Mouse (Mus musculus): ENCODE measurements at regions not wholly inside any gene's neighbourhood (a gene's known extent, or its start where the extent isn't known, plus 50 kb on each side); places are given as distances from the start of the nearest gene placed in this dataset.
A peak's percentile ranks its signal among the peaks of the same experiment; 100 is the strongest.

GRCm38 (mm10) chr2:10825278-10826133 lies 346.4 kb upstream of the Prkcq start:
- DNase-seq = peak; percentile 5

GRCm38 (mm10) chr2:10826134-10826767 lies 345.7 kb upstream of the Prkcq start:
- no peak for DNase-seq

- no peak for DNase-seq
These were observed 331.9 kb upstream of the Prkcq start for GRCm38 (mm10) chr2:10839976-10840375.

GRCm38 (mm10) chr2:10861654-10862292 lies 310.1 kb upstream of the Prkcq start:
- no peak for DNase-seq

- no peak for DNase-seq
These were observed 307.5 kb upstream of the Prkcq start for GRCm38 (mm10) chr2:10864451-10864850.

GRCm38 (mm10) chr2:10874303-10874702 lies 297.6 kb upstream of the Prkcq start:
- no peak for DNase-seq

GRCm38 (mm10) chr2:10901926-10902325 lies 270.0 kb upstream of the Prkcq start:
- no peak for DNase-seq

GRCm38 (mm10) chr2:10919955-10920354 lies 252.0 kb upstream of the Prkcq start:
- no peak for DNase-seq

- no peak for DNase-seq
These were observed 251.0 kb upstream of the Prkcq start for GRCm38 (mm10) chr2:10920686-10921485.

- no peak for DNase-seq
These were observed 250.1 kb upstream of the Prkcq start for GRCm38 (mm10) chr2:10921486-10922450.

GRCm38 (mm10) chr2:10923984-10924383 lies 247.9 kb upstream of the Prkcq start:
- DNase-seq = no peak

- DNase-seq = no peak
These were observed 246.5 kb upstream of the Prkcq start for GRCm38 (mm10) chr2:10925361-10925760.

- DNase-seq = no peak
These were observed 234.5 kb upstream of the Prkcq start for GRCm38 (mm10) chr2:10937405-10937804.

GRCm38 (mm10) chr2:10965224-10965623 lies 206.7 kb upstream of the Prkcq start:
- DNase-seq = no peak

GRCm38 (mm10) chr2:10966891-10967290 lies 205.0 kb upstream of the Prkcq start:
- no peak for DNase-seq

GRCm38 (mm10) chr2:10969111-10969689 lies 202.7 kb upstream of the Prkcq start:
- no peak for DNase-seq

GRCm38 (mm10) chr2:10972051-10972450 lies 199.9 kb upstream of the Prkcq start:
- DNase-seq = no peak

- no peak for DNase-seq
These were observed 193.1 kb upstream of the Prkcq start for GRCm38 (mm10) chr2:10978772-10979171.

GRCm38 (mm10) chr2:10986101-10986500 lies 185.8 kb upstream of the Prkcq start:
- DNase-seq = no peak

GRCm38 (mm10) chr2:10990043-10990728 lies 181.7 kb upstream of the Prkcq start:
- DNase-seq = no peak

All from adrenal gland, adult 8-10 months (tissue).